Mouse (Mus musculus) liver, postnatal 0 days (tissue): ENCODE results near the gene Fbxl13.

Experiments
- CTCF ChIP-seq: sonication (generic); IDR thresholded peaks from 2 replicates; pipeline ENCODE4 v1.5.1; 2016; ENCODE audit warnings: antibody characterized with exemption, low read depth
- EP300 ChIP-seq: IDR thresholded peaks from 2 replicates; pipeline ENCODE4 v1.6.1; 2016; ENCODE audit warnings: antibody characterized with exemption, low read depth, mild to moderate bottlenecking

DNA sequence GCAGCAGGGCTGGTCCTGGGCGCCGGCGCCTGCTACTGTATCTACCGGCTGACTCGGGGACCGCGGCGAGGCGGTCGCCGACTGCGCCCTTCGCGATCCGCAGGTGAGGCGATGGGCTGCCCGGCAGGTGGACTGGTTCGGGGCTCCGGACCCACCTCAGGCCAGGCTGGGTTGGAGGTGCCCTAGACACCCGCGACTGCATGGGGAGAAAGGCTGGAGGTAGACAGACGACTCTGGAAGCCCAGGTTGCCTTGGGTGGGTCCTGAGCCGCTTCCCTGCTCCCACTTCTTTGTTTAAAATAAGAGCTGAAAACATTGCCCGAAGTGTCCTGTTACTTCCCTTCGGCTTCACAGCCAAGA lies 678 bp upstream of the Fbxl13 start:
- TF ChIP-seq EP300 (no peak), CTCF (no peak)
